Mouse (Mus musculus) liver, embryonic 14.5 days (tissue): Measurements from ENCODE around the gene Chrnb2. TPM values are rescaled to one million over a fixed set of nuclear protein-coding genes. Genes with fewer than 3 reads are reported as not detected.
A peak's percentile ranks its signal among the peaks of the same experiment; 100 is the strongest.

Experiments
- ATAC-seq: fragments of 200-750 bp; cut with Nextera tagmentation; 2 replicates; pipeline ENCODE4 v1.8.0; 2017; ENCODE audit warnings: moderate number of reproducible peaks, mild to moderate bottlenecking, moderate library complexity; ENCODE audit not compliant: insufficient read depth
- DNase-seq, 3 experiments: peaks; one replicate each; pipeline ENCODE4 v3.0.0-alpha.2; 2012 to 2013; ENCODE audit warnings: low read depth in 3 of 3, low spot score in 3 of 3
- H3K27ac ChIP-seq: fragments of 300-500 bp; sonication (generic); 2 replicates; pipeline ENCODE4 v1.5.1; 2014; ENCODE audit warnings: moderate library complexity, mild to moderate bottlenecking, control low read depth, inconsistent platforms
- H3K27me3 ChIP-seq: fragments of 300-500 bp; sonication (generic); 2 replicates; pipeline ENCODE4 v1.6.1; 2014; ENCODE audit warnings: mild to moderate bottlenecking, low read length, moderate library complexity; ENCODE audit not compliant: control insufficient read depth, insufficient read depth
- H3K36me3 ChIP-seq: fragments of 300-500 bp; sonication (generic); replicated peaks from 2 replicates; pipeline ENCODE4 v1.6.1; 2014; ENCODE audit warnings: low read depth; ENCODE audit not compliant: control insufficient read depth, insufficient read depth
- H3K4me1 ChIP-seq, 2 experiments: fragments of 200-500 bp in 1 of 2; fragments of 300-500 bp in 1 of 2; sonication (generic) in 1 of 2; replicated peaks; 2 replicates each; pipeline ENCODE4 v1.6.1; 2012 to 2014; ENCODE audit warnings: antibody characterized with exemption in 1 of 2, inconsistent platforms in 1 of 2, low read length in 1 of 2; ENCODE audit not compliant: control insufficient read depth in 2 of 2, insufficient read depth in 2 of 2
- H3K4me2 ChIP-seq: fragments of 300-500 bp; sonication (generic); 2 replicates; pipeline ENCODE4 v1.6.1; 2014; ENCODE audit warnings: low read depth, mild to moderate bottlenecking, control low read depth, moderate library complexity
- H3K4me3 ChIP-seq, 2 experiments: fragments of 200-500 bp in 1 of 2; fragments of 300-500 bp in 1 of 2; sonication (generic) in 1 of 2; 2 replicates each; pipeline ENCODE4 v1.5.1; 2012 to 2014; ENCODE audit warnings: low read depth in 2 of 2, low read length in 2 of 2, mild to moderate bottlenecking in 2 of 2, control low read depth in 1 of 2, inconsistent platforms in 1 of 2, moderate library complexity in 1 of 2; ENCODE audit not compliant: insufficient read depth in 1 of 2
- H3K9ac ChIP-seq: fragments of 300-500 bp; sonication (generic); replicated peaks from 2 replicates; pipeline ENCODE4 v1.6.1; 2014; ENCODE audit warnings: mild to moderate bottlenecking, control low read depth, moderate library complexity
- H3K9me3 ChIP-seq: fragments of 300-500 bp; sonication (generic); 2 replicates; pipeline ENCODE4 v1.6.1; 2016; ENCODE audit warnings: low read length, mixed read lengths; ENCODE audit not compliant: control insufficient read depth
- CTCF ChIP-seq: IDR thresholded peaks from 2 replicates; pipeline ENCODE4 v1.5.1; 2016; ENCODE audit warnings: antibody characterized with exemption, low read depth, control low read depth
- EP300 ChIP-seq: IDR thresholded peaks from 2 replicates; pipeline ENCODE4 v1.6.1; 2016; ENCODE audit warnings: antibody characterized with exemption, low read depth
- WGBS: fragments of 180-500 bp; shearing (Covaris S2); extraction: QIAGEN DNeasy Blood & Tissue Kit; methylation state at CpG from one replicate; pipeline ENCODE4 v1.1.7; 2014; ENCODE audit not compliant: insufficient replicate concordance; 5-methylcytosine and 5-hydroxymethylcytosine counted together
- polyA plus RNA-seq, 2 experiments: library from polyadenylated mRNA; depleted of rRNA in 1 of 2; stranded (reverse) in 1 of 2; unstranded in 1 of 2; fragments of >200 nt; fragmentation: Nextera tagmentation in 1 of 2; extraction: Ambion mirVana in 1 of 2; gene quantifications; 2 replicates each; pipeline versions ENCODE4 v1.2.1 to v1.2.3; 2012 to 2014

Gene Chrnb2
- polyA plus RNA-seq, 2 experiments: 0.12 to 0.18 TPM

- H3K27ac ChIP-seq: no peak overlapping the region
- ATAC-seq: no peak
- no peak overlapping the region for H3K4me3 ChIP-seq
- no peaks in the 10 kb centered on the region for H3K27me3 ChIP-seq
- H3K9ac ChIP-seq: no peak overlapping the region
- H3K4me1 ChIP-seq: no peaks in the 10 kb centered on the region
- TF ChIP-seq EP300 (no peak), CTCF (no peak)
- DNase-seq: no peak
- no peaks in the 10 kb centered on the region for H3K9me3 ChIP-seq
- H3K4me2 ChIP-seq: no peak overlapping the region
- WGBS: 58% methylated on average over 7 of the region's 7 CpGs
- H3K36me3 ChIP-seq: no peaks in the 10 kb centered on the region
Measured at GRCm38 (mm10) chr3:89723400-89724084, 40.9 kb downstream of the Chrnb2 start.

GRCm38 (mm10) chr3:89722032-89722431 lies 42.4 kb downstream of the Chrnb2 start:
- Histone ChIP-seq H3K27me3 (no peaks in the 10 kb centered on the region), H3K4me2 (no peak overlapping the region), H3K4me3 (no peak overlapping the region), H3K27ac (no peak overlapping the region), H3K36me3 (no peaks in the 10 kb centered on the region), H3K9me3 (no peaks in the 10 kb centered on the region), H3K9ac (no peak overlapping the region), H3K4me1 (no peaks in the 10 kb centered on the region)
- DNase-seq: no peak
- TF ChIP-seq CTCF: no peak
- TF ChIP-seq EP300: no peak
- ATAC-seq: no peak

- DNase-seq: no peak
- H3K9me3 ChIP-seq: no peaks in the 10 kb centered on the region
- WGBS: 44% methylated on average over 6 of the region's 6 CpGs
- peak overlapping the region; percentile 67 to 83; a peak in 2 of 4 replicates for H3K4me3 ChIP-seq
- ATAC-seq: no peak
- no peak for TF ChIP-seq CTCF
- TF ChIP-seq EP300: no peak
- H3K36me3 ChIP-seq: no peaks in the 10 kb centered on the region
- no peak overlapping the region for H3K9ac ChIP-seq
- H3K4me1 ChIP-seq: peaks cover 0 to 5% of the 10 kb centered on the region in 2 experiments; a peak in 1 of 4 replicates
- H3K27ac ChIP-seq: no peak overlapping the region
- peak overlapping the region; percentile 81 for H3K4me2 ChIP-seq
- no peaks in the 10 kb centered on the region for H3K27me3 ChIP-seq
Measured at GRCm38 (mm10) chr3:89715967-89716256, 48.5 kb downstream of the Chrnb2 start.

- H3K4me2 ChIP-seq: peak overlapping the region; percentile 81
- peak overlapping the region; percentile 65 for H3K9ac ChIP-seq
- 2% methylated on average over 49 of the region's 59 CpGs for WGBS
- ATAC-seq: peak; percentile 61
- H3K36me3 ChIP-seq: no peaks in the 10 kb centered on the region
- H3K27me3 ChIP-seq: no peaks in the 10 kb centered on the region
- no peak for DNase-seq
- TF ChIP-seq EP300 (no peak), CTCF (no peak)
- H3K27ac ChIP-seq: no peak overlapping the region
- peaks cover 0 to 5% of the 10 kb centered on the region in 2 experiments; a peak in 1 of 4 replicates for H3K4me1 ChIP-seq
- peak overlapping the region; percentile 67 to 83 for H3K4me3 ChIP-seq
- no peaks in the 10 kb centered on the region for H3K9me3 ChIP-seq
Measured at GRCm38 (mm10) chr3:89715207-89715966, 49.0 kb downstream of the Chrnb2 start.

- Histone ChIP-seq H3K4me1 (peaks cover 0 to 5% of the 10 kb centered on the region in 2 experiments; a peak in 1 of 4 replicates), H3K27me3 (no peaks in the 10 kb centered on the region), H3K9ac (peak within 1 kb of the TSS; percentile 65), H3K27ac (no peak within 1 kb of the TSS), H3K36me3 (no peaks in the 10 kb centered on the region), H3K4me3 (peak within 1 kb of the TSS; percentile 67 to 83), H3K9me3 (no peaks in the 10 kb centered on the region), H3K4me2 (peak within 1 kb of the TSS; percentile 81)
- 4% methylated on average over 28 of the region's 28 CpGs for WGBS
- peak; percentile 76 for ATAC-seq
- DNase-seq: peak; percentile 38 to 46 (median 40)
- no peak for TF ChIP-seq EP300
- TF ChIP-seq CTCF: peak; percentile 67
Measured at GRCm38 (mm10) chr3:89714359-89715206, 49.8 kb downstream of the Chrnb2 start, which contains the start of gene Adar. Gene Adar (plus strand): TSS chr3:89715022.
